Mouse (Mus musculus): Measurements from ENCODE around the gene Rlim. TPM values are rescaled to one million over a fixed set of nuclear protein-coding genes. Genes with fewer than 3 reads are reported as not detected.

Rlim gene
- 17.6 and 20.8 TPM in 2 replicates for polyA plus RNA-seq (2012; rRNA removed)

- peak; percentile 70 for DNase-seq (ENCODE audit: low spot score)
Measured at GRCm38 (mm10) chrX:103981169-103981689, at the start of gene Rlim. Gene Rlim, minus strand, starts transcription at chrX:103981284.

DNA sequence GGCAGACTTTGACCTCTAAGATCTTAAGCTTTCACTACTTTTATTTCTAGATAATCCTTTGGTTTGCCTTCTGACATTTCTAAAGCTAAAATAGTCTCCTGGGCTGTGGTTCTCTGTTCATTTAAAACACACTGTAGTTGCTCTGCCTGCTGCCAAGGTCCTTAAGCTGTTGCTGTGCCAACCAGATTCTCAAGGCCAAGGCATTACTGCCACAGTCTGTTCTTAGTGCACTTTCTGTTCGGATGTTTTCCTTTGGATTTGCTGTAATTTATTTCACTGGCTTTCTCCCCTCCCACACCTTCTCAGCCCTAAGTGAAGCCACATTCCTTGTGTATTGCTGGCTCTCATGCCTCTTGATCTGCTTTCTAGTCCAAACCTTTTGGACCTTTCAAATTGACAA lies 36.1 kb upstream of the Rlim start:
- no peak for DNase-seq (ENCODE audit: low spot score)

DNA sequence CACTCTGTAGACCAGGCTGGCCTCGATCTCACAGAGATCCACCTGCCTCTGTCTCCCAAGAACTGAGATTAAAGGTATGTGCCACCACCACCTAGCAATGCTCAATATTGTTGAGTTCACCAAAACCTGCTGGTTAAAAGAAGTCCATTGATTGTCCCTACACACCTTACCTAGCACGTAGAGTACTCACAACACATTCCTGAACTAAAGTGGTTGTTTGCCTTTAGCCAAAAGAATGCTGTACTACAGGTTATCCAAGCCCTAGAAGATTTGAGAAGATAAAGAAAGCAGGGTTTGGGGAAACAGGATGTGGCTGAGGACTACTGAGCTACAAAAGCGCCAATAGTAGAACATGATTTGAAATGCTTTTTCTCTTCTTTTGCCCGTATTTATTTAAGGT lies 34.0 kb upstream of the Rlim start:
- DNase-seq (ENCODE audit: low spot score), result no peak

DNA sequence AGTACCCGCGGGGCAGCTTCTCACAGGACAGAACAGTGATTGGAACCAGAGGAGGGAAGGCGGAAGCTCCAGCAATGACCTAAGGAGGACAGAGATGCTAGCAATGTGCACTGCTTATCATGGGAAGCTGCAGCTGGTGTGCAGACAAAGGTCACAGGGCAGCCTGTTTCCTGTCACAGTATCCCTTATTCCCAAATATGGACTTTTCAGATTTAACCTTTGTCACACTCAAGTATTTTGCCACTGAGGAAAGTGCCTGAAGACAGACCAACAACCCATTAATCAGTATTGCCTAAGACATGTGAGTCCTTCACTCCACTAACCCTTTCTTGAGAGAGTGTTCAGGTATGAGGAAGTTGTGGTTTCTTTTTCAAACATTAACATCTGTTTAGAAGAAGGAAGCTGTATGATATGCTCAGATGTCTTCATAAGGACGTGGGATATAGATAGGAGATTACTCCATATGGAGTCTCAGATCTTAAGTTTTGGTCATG lies 32.3 kb upstream of the Rlim start:
- DNase-seq (ENCODE audit: low spot score), result no peak

- DNase-seq (ENCODE audit: low spot score), result no peak
Measured at GRCm38 (mm10) chrX:103994741-103995140, 13.7 kb upstream of the Rlim start.

DNA sequence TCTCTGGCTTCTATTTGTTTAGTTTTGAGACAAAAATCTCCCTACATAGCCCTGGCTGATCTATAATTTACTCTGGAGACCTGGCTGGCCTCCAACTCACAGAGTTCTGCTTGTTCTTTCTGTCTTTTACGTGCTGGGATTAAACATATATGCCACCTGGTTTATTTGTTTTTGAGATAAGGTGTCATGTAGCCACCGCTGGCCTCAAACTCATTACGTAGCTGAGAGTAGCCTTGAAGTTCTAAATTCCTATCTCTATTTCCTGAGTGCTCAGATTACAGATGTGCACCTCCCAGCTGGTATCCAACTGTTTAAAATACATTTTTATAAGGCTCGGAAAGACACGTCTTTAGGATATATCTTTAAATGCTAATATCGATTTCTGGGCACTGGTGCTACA lies 12.8 kb upstream of the Rlim start:
- no peak for DNase-seq (ENCODE audit: low spot score)

DNA sequence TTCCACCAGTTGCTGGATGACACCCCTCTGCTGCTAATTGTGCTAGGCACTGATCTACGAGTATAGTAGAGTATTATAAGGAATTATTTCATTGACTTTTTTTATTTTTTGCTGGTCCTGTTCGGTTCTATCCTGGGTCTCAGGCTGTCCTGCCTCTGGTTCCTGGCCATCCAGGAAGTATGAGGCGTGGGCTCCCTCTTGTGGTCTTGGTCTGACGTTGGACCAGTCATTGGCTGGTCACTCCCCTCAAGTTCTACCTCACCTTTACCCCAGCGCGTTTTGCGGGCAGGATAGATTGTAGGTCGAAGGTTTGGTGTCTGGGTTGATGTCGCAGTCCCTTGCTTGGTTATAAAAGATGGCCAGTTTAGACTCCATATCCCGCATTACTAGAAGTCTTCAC lies 10.6 kb upstream of the Rlim start:
- no peak for DNase-seq (ENCODE audit: low spot score)

DNA sequence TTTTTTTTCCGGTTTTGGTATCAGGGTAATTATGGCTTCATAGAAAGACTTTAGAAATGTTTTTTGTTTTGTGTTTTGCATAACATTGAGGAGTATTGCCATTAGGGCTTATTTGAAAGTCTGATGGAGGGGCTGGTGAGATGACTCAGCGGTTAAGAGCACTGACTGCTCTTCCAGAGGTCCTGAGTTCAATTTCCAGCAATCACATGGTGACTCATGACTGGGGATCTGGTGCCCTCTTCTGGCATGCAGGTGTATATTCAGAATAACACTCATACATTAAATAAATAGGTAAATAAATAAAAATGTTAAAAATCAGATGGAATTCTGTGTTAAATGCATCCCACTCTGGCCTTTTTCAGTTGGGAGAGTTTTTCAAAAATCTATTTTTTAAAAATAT lies 9.3 kb upstream of the Rlim start:
- DNase-seq (ENCODE audit: low spot score), result no peak

- no peak for DNase-seq (ENCODE audit: low spot score)
Measured at GRCm38 (mm10) chrX:103987215-103987964, 6.3 kb upstream of the Rlim start.

- DNase-seq (ENCODE audit: low spot score), result no peak
Measured at GRCm38 (mm10) chrX:103986159-103986558, 5.1 kb upstream of the Rlim start.

GRCm38 (mm10) chrX:103984992-103985391 lies 3.9 kb upstream of the Rlim start:
- no peak for DNase-seq (ENCODE audit: low spot score)

- DNase-seq (ENCODE audit: low spot score), result no peak
Measured at GRCm38 (mm10) chrX:103981806-103982205, 722 bp upstream of the Rlim start.

- peak; percentile 36 for DNase-seq (ENCODE audit: low spot score)
Measured at GRCm38 (mm10) chrX:103980590-103981168, 405 bp downstream of the Rlim start.

- DNase-seq (ENCODE audit: low spot score), result no peak
Measured at GRCm38 (mm10) chrX:103980036-103980435, 1.0 kb downstream of the Rlim start.

- DNase-seq (ENCODE audit: low spot score), result no peak
Measured at GRCm38 (mm10) chrX:103939701-103940100, 41.4 kb downstream of the Rlim start.

DNA sequence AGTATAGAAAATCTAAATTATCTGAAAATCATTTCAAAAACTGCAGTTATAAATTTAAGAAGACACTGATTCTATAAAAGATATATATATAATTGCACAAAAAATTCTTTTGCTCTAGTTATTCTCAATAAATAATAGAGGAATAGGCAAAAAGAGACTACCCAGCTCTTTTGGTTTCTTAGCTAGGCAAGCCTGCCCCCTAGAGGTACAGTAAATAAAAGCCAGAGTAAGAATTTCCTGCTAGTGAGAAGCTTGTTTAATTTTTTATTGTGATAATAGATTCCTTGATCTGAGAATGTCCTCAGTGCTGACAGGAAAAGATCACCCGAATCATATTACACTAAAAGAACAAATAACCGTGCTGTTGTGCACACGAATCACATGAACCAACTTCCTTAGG lies 43.8 kb downstream of the Rlim start:
- no peak for DNase-seq (ENCODE audit: low spot score)

GRCm38 (mm10) chrX:103922436-103922835 lies 58.6 kb downstream of the Rlim start:
- DNase-seq (ENCODE audit: low spot score), result no peak

DNA sequence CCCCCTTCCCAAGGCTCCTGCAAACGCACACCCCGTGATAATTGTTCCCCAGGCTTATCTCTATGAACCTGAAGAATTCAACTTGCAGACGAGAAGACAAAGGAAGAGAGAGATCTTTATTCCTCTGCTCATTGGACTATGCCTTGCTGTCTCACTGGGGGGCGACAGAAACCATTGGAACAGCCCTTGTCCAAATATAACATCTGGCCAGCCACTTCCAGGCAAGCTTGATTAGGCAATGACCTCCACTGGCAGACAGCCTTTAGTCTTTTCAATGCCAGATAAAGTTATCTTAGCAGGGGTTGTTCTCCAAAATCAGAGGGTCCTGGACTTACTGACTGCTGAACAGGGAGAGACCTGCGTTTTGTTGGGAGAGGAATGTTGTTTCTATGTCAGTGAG lies 62.1 kb downstream of the Rlim start:
- DNase-seq (ENCODE audit: low spot score), result no peak

GRCm38 (mm10) chrX:103914790-103915189 lies 66.3 kb downstream of the Rlim start:
- DNase-seq (ENCODE audit: low spot score), result no peak

Measured in urinary bladder, adult 2 months (tissue).